Mouse (Mus musculus) heart, postnatal 0 days (tissue): ENCODE measurements around the gene Rpusd3. TPM values are rescaled to one million over a fixed set of nuclear protein-coding genes. Genes with fewer than 3 reads are reported as not detected.

Source experiments
- ATAC-seq: fragments of 200-750 bp; cut with Nextera tagmentation; 2 replicates; pipeline ENCODE4 v1.8.0; 2017; ENCODE audit warnings: low read depth, moderate number of reproducible peaks, moderate library complexity; ENCODE audit not compliant: insufficient read depth
- DNase-seq: peaks from one replicate; pipeline ENCODE4 v3.0.0-alpha.2; 2016; ENCODE audit warnings: low spot score
- H3K27ac ChIP-seq: fragments of 300-500 bp; sonication (generic); 2 replicates; pipeline ENCODE4 v1.5.1; 2014; ENCODE audit warnings: low read depth, mild to moderate bottlenecking
- H3K27me3 ChIP-seq: fragments of 300-500 bp; sonication (generic); 2 replicates; pipeline ENCODE4 v1.6.1; 2014; ENCODE audit warnings: low read length, mixed read lengths; ENCODE audit not compliant: control insufficient read depth, insufficient read depth
- H3K36me3 ChIP-seq: fragments of 300-500 bp; sonication (generic); replicated peaks from 2 replicates; pipeline ENCODE4 v1.6.1; 2014; ENCODE audit warnings: low read length, mixed read lengths; ENCODE audit not compliant: control insufficient read depth, insufficient read depth
- H3K4me1 ChIP-seq: fragments of 300-500 bp; sonication (generic); 2 replicates; pipeline ENCODE4 v1.6.1; 2014; ENCODE audit warnings: antibody characterized with exemption; ENCODE audit not compliant: control insufficient read depth, insufficient read depth
- H3K4me2 ChIP-seq: fragments of 300-500 bp; sonication (generic); 2 replicates; pipeline ENCODE4 v1.6.1; 2014; ENCODE audit warnings: low read depth, mild to moderate bottlenecking, low read length, moderate library complexity
- H3K4me3 ChIP-seq: fragments of 300-500 bp; sonication (generic); 2 replicates; pipeline ENCODE4 v1.5.1; 2014; ENCODE audit warnings: low read depth, low read length
- H3K9ac ChIP-seq: fragments of 300-500 bp; sonication (generic); replicated peaks from 2 replicates; pipeline ENCODE4 v1.6.1; 2014; ENCODE audit warnings: low read depth, low read length, mixed read lengths
- H3K9me3 ChIP-seq: fragments of 300-500 bp; sonication (generic); replicated peaks from 2 replicates; pipeline ENCODE4 v1.6.1; 2016; ENCODE audit warnings: low read length; ENCODE audit not compliant: control insufficient read depth
- CTCF ChIP-seq: IDR thresholded peaks from 2 replicates; pipeline ENCODE4 v1.5.1; 2016; ENCODE audit warnings: antibody characterized with exemption, control low read depth, low read depth
- EP300 ChIP-seq: IDR thresholded peaks from 2 replicates; pipeline ENCODE4 v1.6.1; 2016; ENCODE audit warnings: antibody characterized with exemption, low read depth
- WGBS: fragments of 180-500 bp; shearing (Covaris S2); extraction: QIAGEN DNeasy Blood & Tissue Kit; methylation state at CpG from one replicate; pipeline ENCODE4 v1.1.7; 2014; 5-methylcytosine and 5-hydroxymethylcytosine counted together
- polyA plus RNA-seq: library from polyadenylated mRNA; unstranded; fragments of >200 nt; fragmentation: Nextera tagmentation; extraction: Ambion mirVana; gene quantifications from 2 replicates; pipeline ENCODE4 v1.2.1, GENCODE M21; 2015
- total RNA-seq: library from RNA; depleted of rRNA; stranded (reverse); fragments of >200 nt; gene quantifications from 2 replicates; pipeline ENCODE4 v1.2.3, GENCODE M21; 2014; ENCODE audit warnings: low replicate concordance

The Rpusd3 gene
- total and polyA plus RNA-seq, 2 experiments from 2014 or later, result 15.0 to 15.5 TPM

GRCm38 (mm10) chr6:113437135-113437534 is 18.0 kb upstream of the Rpusd3 start:
- H3K27me3 ChIP-seq, result no peaks in the 10 kb centered on the region
- H3K9ac ChIP-seq, result no peak overlapping the region
- 64% methylated on average over 12 of the region's 12 CpGs for WGBS
- no peak overlapping the region for H3K27ac ChIP-seq
- H3K4me2 ChIP-seq, result no peak overlapping the region
- H3K9me3 ChIP-seq, result no peaks in the 10 kb centered on the region
- ATAC-seq, result no peak
- no peak for DNase-seq
- no peaks in the 10 kb centered on the region for H3K36me3 ChIP-seq
- no peak overlapping the region for H3K4me3 ChIP-seq
- TF ChIP-seq CTCF, result no peak
- no peak for TF ChIP-seq EP300
- no peaks in the 10 kb centered on the region for H3K4me1 ChIP-seq

GRCm38 (mm10) chr6:113435664-113436205 is 16.6 kb upstream of the Rpusd3 start, which contains the start of gene Cidec:
Gene Cidec, minus strand, starts transcription at chr6:113435760.
- 67% methylated on average over 9 of the region's 9 CpGs for WGBS
- no peaks in the 10 kb centered on the region for H3K27me3 ChIP-seq
- no peaks in the 10 kb centered on the region for H3K9me3 ChIP-seq

GRCm38 (mm10) chr6:113434691-113435090 is 15.6 kb upstream of the Rpusd3 start:
- WGBS, result 60% methylated on average over 7 of the region's 7 CpGs
- Histone ChIP-seq H3K9me3 (no peaks in the 10 kb centered on the region), H3K4me3 (no peak overlapping the region), H3K4me1 (no peaks in the 10 kb centered on the region), H3K36me3 (no peaks in the 10 kb centered on the region), H3K27me3 (no peaks in the 10 kb centered on the region), H3K27ac (no peak overlapping the region), H3K4me2 (no peak overlapping the region), H3K9ac (no peak overlapping the region)
- TF ChIP-seq EP300 (no peak), CTCF (no peak)
- DNase-seq (no peak), ATAC-seq (no peak)

More at GRCm38 (mm10) chr6:113435664-113436205, 16.6 kb upstream of the Rpusd3 start, which contains the start of gene Cidec:
- no peak within 1 kb of the TSS for H3K4me3 ChIP-seq
- H3K4me2 ChIP-seq, result no peak within 1 kb of the TSS
- H3K9ac ChIP-seq, result no peak within 1 kb of the TSS
- H3K27ac ChIP-seq, result no peak within 1 kb of the TSS
- no peak for DNase-seq
- no peaks in the 10 kb centered on the region for H3K4me1 ChIP-seq
- TF ChIP-seq CTCF, result no peak
- no peak for TF ChIP-seq EP300
- ATAC-seq, result no peak
- H3K36me3 ChIP-seq, result no peaks in the 10 kb centered on the region

GRCm38 (mm10) chr6:113433661-113434060 is 14.5 kb upstream of the Rpusd3 start:
- no peak for DNase-seq
- Histone ChIP-seq H3K4me2 (no peak overlapping the region), H3K4me1 (no peaks in the 10 kb centered on the region), H3K27me3 (no peaks in the 10 kb centered on the region), H3K36me3 (no peaks in the 10 kb centered on the region), H3K9me3 (no peaks in the 10 kb centered on the region), H3K27ac (no peak overlapping the region), H3K4me3 (no peak overlapping the region), H3K9ac (no peak overlapping the region)
- ATAC-seq, result no peak
- TF ChIP-seq EP300 (no peak), CTCF (no peak)
- WGBS, result 51% methylated on average over 3 of the region's 3 CpGs

- Histone ChIP-seq H3K4me2 (no peak overlapping the region), H3K9me3 (no peaks in the 10 kb centered on the region), H3K36me3 (no peaks in the 10 kb centered on the region), H3K4me3 (no peak overlapping the region), H3K27me3 (no peaks in the 10 kb centered on the region), H3K9ac (no peak overlapping the region), H3K4me1 (no peaks in the 10 kb centered on the region), H3K27ac (no peak overlapping the region)
- WGBS, result 60% methylated on average over 3 of the region's 3 CpGs
- no peak for TF ChIP-seq CTCF
- no peak for ATAC-seq
- DNase-seq, result no peak
Measured at GRCm38 (mm10) chr6:113431801-113432200, 12.7 kb upstream of the Rpusd3 start.

- no peak overlapping the region for H3K9ac ChIP-seq
- TF ChIP-seq EP300 (no peak), CTCF (no peak)
- ATAC-seq (no peak), DNase-seq (no peak)
- 49% methylated on average over 3 of the region's 3 CpGs for WGBS
- H3K27me3 ChIP-seq, result no peaks in the 10 kb centered on the region
- no peak overlapping the region for H3K27ac ChIP-seq
- no peaks in the 10 kb centered on the region for H3K9me3 ChIP-seq
- no peak overlapping the region for H3K4me3 ChIP-seq
- no peaks in the 10 kb centered on the region for H3K4me1 ChIP-seq
- H3K36me3 ChIP-seq, result no peaks in the 10 kb centered on the region
- H3K4me2 ChIP-seq, result no peak overlapping the region
Measured at GRCm38 (mm10) chr6:113430846-113431245, 11.7 kb upstream of the Rpusd3 start.
